Mouse (Mus musculus): Measurements from ENCODE around the gene Emilin1. TPM values are rescaled to one million over a fixed set of nuclear protein-coding genes. Genes with fewer than 3 reads are reported as not detected.

Emilin1 gene
- total and polyA plus RNA-seq, 2 experiments: 17.8 to 31.5 TPM

GRCm38 (mm10) chr5:30922581-30923041, 9.4 kb downstream of the Emilin1 start:
- peaks cover 42% of the 10 kb centered on the region for H3K4me1 ChIP-seq (ENCODE audit: control insufficient read depth, insufficient read depth, low read length)
- H3K27me3 ChIP-seq (ENCODE audit: control insufficient read depth, insufficient read depth, low read length): no peaks in the 10 kb centered on the region
- H3K27ac ChIP-seq (replicated peaks; ENCODE audit: insufficient read depth, low read depth, low read length): peak overlapping the region; percentile 83
- H3K9ac ChIP-seq (ENCODE audit: low read depth, low read length): peak overlapping the region; percentile 85
- DNase-seq (ENCODE audit: extremely low read depth, low read depth, low spot score): peak; percentile 56
- peak overlapping the region; percentile 65 for H3K4me3 ChIP-seq (ENCODE audit: insufficient read depth, low read depth, low read length)
- 6% methylated on average over 10 of the region's 10 CpGs for WGBS
- peaks cover 4% of the 10 kb centered on the region; the same call in 1 of the 2 replicates for H3K79me2 ChIP-seq (ENCODE audit: control insufficient read depth, insufficient read depth, low read length)
- peaks cover 8% of the 10 kb centered on the region; the same call in 1 of the 2 replicates for H3K36me3 ChIP-seq (ENCODE audit: control insufficient read depth, insufficient read depth, low read length)
- TF ChIP-seq POLR2A (IDR thresholded peaks at IDR 0.05; ENCODE audit: extremely low read depth, insufficient read depth, low read length) (no peak), CTCF (IDR thresholded peaks at IDR 0.05; ENCODE audit: low read depth, low read length) (no peak)

DNA sequence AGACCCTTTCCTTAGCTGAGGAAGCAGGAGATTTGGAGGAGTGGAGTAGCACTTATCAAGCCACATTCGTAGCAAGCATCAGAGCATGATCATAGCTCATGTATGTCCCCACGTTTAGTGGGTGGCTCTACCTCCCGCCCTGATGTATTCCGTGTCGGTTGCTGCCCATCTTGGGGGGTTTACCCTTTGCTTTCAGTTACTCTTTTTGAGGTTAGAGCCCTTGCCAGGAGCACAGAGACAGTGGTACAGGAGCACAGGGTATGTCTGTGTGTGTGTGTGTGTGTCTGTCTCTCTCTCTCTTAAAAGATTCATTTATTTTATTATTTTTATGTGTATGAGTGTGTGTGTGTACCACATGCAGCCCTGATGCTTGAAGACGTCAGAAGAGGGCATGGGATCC, 9.9 kb downstream of the Emilin1 start:
- H3K9ac ChIP-seq (ENCODE audit: low read depth, low read length): peak overlapping the region; percentile 85
- H3K79me2 ChIP-seq (ENCODE audit: control insufficient read depth, insufficient read depth, low read length): peaks cover 4% of the 10 kb centered on the region; the same call in 1 of the 2 replicates
- no peak for DNase-seq (ENCODE audit: extremely low read depth, low read depth, low spot score)
- peak overlapping the region; percentile 65 for H3K4me3 ChIP-seq (ENCODE audit: insufficient read depth, low read depth, low read length)
- 12% methylated on average over 6 of the region's 6 CpGs for WGBS
- H3K36me3 ChIP-seq (ENCODE audit: control insufficient read depth, insufficient read depth, low read length): peaks cover 9% of the 10 kb centered on the region; the same call in 1 of the 2 replicates
- H3K27me3 ChIP-seq (ENCODE audit: control insufficient read depth, insufficient read depth, low read length): no peaks in the 10 kb centered on the region
- TF ChIP-seq POLR2A (IDR thresholded peaks at IDR 0.05; ENCODE audit: extremely low read depth, insufficient read depth, low read length) (no peak), CTCF (IDR thresholded peaks at IDR 0.05; ENCODE audit: low read depth, low read length) (no peak)
- H3K4me1 ChIP-seq (ENCODE audit: control insufficient read depth, insufficient read depth, low read length): peaks cover 43% of the 10 kb centered on the region
- H3K27ac ChIP-seq (replicated peaks; ENCODE audit: insufficient read depth, low read depth, low read length): peak overlapping the region; percentile 83

DNA sequence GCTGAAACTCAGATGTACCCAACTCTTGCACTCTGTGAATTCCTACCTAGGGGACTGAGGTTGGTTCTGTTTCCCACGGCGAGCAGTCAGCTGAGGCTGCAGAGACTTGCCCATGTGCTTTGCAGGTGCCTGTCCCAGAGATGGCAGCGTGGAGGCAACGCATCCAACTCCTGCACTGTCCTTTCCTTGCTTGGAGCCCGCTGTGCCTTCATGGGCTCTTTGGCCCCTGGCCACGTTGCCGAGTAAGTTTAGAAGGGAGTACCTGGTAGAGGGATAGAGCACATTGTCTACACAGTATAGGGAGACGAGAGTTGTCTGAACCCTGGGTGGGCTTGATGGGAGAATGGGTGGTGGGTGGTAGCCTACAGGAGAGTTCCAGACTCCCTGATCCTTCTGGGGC, 11.4 kb downstream of the Emilin1 start:
- Histone ChIP-seq H3K4me3 (ENCODE audit: insufficient read depth, low read depth, low read length) (peak overlapping the region; percentile 34), H3K36me3 (ENCODE audit: control insufficient read depth, insufficient read depth, low read length) (peaks cover 23% of the 10 kb centered on the region; the same call in 1 of the 2 replicates), H3K4me1 (ENCODE audit: control insufficient read depth, insufficient read depth, low read length) (peaks cover 43% of the 10 kb centered on the region), H3K27ac (replicated peaks; ENCODE audit: insufficient read depth, low read depth, low read length) (peak overlapping the region; percentile 83), H3K79me2 (ENCODE audit: control insufficient read depth, insufficient read depth, low read length) (peaks cover 4% of the 10 kb centered on the region; the same call in 1 of the 2 replicates), H3K27me3 (ENCODE audit: control insufficient read depth, insufficient read depth, low read length) (no peaks in the 10 kb centered on the region), H3K9ac (ENCODE audit: low read depth, low read length) (peak overlapping the region; percentile 45)
- peak; percentile 57 for DNase-seq (ENCODE audit: extremely low read depth, low read depth, low spot score)
- WGBS: 28% methylated on average over 8 of the region's 8 CpGs
- no peak for TF ChIP-seq CTCF (IDR thresholded peaks at IDR 0.05; ENCODE audit: low read depth, low read length)
- no peak for TF ChIP-seq POLR2A (IDR thresholded peaks at IDR 0.05; ENCODE audit: extremely low read depth, insufficient read depth, low read length)

DNA sequence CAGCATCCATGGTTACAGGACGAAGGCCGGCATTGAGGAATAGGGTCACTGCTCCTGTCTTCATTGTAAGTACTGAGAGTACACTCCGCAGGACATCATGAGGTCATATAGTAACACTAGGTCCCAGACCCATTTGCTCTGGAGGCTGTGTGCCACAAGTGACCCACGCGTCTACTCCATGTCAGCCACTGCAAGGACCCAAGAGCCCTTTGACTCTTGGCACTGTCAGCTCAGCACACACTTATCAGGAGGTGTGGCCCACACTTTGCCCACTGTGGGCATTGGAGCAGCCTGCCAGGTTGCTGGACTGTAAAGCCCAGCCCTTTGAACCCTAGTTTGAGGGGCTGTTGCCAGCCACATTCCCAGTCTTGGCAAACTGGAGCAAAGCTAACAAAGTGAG, 12.0 kb downstream of the Emilin1 start:
- peaks cover 23% of the 10 kb centered on the region; the same call in 1 of the 2 replicates for H3K36me3 ChIP-seq (ENCODE audit: control insufficient read depth, insufficient read depth, low read length)
- DNase-seq (ENCODE audit: extremely low read depth, low read depth, low spot score): peak; percentile 100
- H3K27me3 ChIP-seq (ENCODE audit: control insufficient read depth, insufficient read depth, low read length): no peaks in the 10 kb centered on the region
- H3K79me2 ChIP-seq (ENCODE audit: control insufficient read depth, insufficient read depth, low read length): peaks cover 4% of the 10 kb centered on the region; the same call in 1 of the 2 replicates
- H3K4me3 ChIP-seq (ENCODE audit: insufficient read depth, low read depth, low read length): no peak overlapping the region
- H3K9ac ChIP-seq (ENCODE audit: low read depth, low read length): peak overlapping the region; percentile 45; the same call in 1 of the 2 replicates
- H3K4me1 ChIP-seq (ENCODE audit: control insufficient read depth, insufficient read depth, low read length): peaks cover 37% of the 10 kb centered on the region
- H3K27ac ChIP-seq (replicated peaks; ENCODE audit: insufficient read depth, low read depth, low read length): peak overlapping the region; percentile 83
- TF ChIP-seq POLR2A (IDR thresholded peaks at IDR 0.05; ENCODE audit: extremely low read depth, insufficient read depth, low read length) (no peak), CTCF (IDR thresholded peaks at IDR 0.05; ENCODE audit: low read depth, low read length) (no peak)
- WGBS: 28% methylated on average over 5 of the region's 5 CpGs

DNA sequence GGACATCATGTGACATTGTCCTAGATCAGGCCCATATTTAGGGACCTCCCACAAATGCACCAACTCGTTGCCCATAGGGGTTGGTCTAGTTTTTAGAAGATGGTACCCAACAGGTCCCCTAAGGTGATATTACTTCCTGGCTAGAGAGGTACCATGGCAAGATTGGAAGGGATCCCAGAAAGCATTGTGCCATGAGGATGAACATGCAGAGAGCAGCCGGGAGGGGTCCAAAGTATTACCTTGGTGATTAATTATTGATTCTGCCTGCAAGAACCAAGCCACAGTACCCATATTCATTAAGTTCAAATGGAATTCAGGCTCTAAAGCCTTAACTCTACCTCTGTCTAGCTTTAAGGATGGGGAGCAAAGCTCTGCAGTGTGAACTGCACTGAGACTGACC, 12.9 kb downstream of the Emilin1 start:
- 16% methylated on average over 2 of the region's 2 CpGs for WGBS
- TF ChIP-seq POLR2A (IDR thresholded peaks at IDR 0.05; ENCODE audit: extremely low read depth, insufficient read depth, low read length) (no peak), CTCF (IDR thresholded peaks at IDR 0.05; ENCODE audit: low read depth, low read length) (no peak)
- Histone ChIP-seq H3K9ac (ENCODE audit: low read depth, low read length) (peak overlapping the region; percentile 17), H3K4me3 (ENCODE audit: insufficient read depth, low read depth, low read length) (no peak overlapping the region), H3K27ac (replicated peaks; ENCODE audit: insufficient read depth, low read depth, low read length) (peak overlapping the region; percentile 67), H3K4me1 (ENCODE audit: control insufficient read depth, insufficient read depth, low read length) (peaks cover 29% of the 10 kb centered on the region), H3K79me2 (ENCODE audit: control insufficient read depth, insufficient read depth, low read length) (peaks cover 4% of the 10 kb centered on the region; the same call in 1 of the 2 replicates), H3K27me3 (ENCODE audit: control insufficient read depth, insufficient read depth, low read length) (no peaks in the 10 kb centered on the region), H3K36me3 (ENCODE audit: control insufficient read depth, insufficient read depth, low read length) (peaks cover 26% of the 10 kb centered on the region; the same call in 1 of the 2 replicates)
- peak; percentile 97 for DNase-seq (ENCODE audit: extremely low read depth, low read depth, low spot score)

DNA sequence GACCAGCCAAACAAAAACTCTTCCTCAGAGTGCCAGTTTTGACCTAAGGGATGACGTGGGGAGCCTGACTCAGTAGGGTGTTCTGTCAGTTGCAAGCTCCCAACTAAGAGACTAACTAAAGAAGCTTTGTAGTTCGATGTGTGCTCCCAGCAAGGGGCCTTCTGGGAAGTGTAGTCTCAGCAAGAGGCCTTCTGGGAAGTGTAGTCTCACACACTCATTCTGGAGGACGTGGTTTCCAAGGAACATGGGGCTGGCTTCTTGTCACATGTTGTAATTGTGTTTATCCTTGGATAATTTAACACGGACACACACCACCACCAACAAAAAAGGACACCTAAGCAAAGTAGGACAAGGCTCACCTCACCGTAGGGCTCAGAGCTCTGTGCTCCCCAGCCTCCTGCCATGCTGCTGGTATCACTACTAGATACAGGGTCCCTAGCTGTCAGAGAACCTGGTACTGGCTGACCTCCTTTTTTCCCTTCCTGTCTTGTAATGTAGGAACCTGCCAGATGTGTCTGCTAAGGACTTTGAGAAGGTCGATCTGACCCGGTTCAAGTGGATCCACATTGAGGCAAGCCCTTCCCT, 14.8 kb downstream of the Emilin1 start:
- H3K4me3 ChIP-seq (ENCODE audit: insufficient read depth, low read depth, low read length): no peak overlapping the region
- no peaks in the 10 kb centered on the region for H3K27me3 ChIP-seq (ENCODE audit: control insufficient read depth, insufficient read depth, low read length)
- DNase-seq (ENCODE audit: extremely low read depth, low read depth, low spot score): no peak
- H3K27ac ChIP-seq (replicated peaks; ENCODE audit: insufficient read depth, low read depth, low read length): no peak overlapping the region; the same call in 1 of the 2 replicates
- peaks cover 4% of the 10 kb centered on the region; the same call in 1 of the 2 replicates for H3K79me2 ChIP-seq (ENCODE audit: control insufficient read depth, insufficient read depth, low read length)
- WGBS: 50% methylated on average over 7 of the region's 7 CpGs
- TF ChIP-seq CTCF (IDR thresholded peaks at IDR 0.05; ENCODE audit: low read depth, low read length) (no peak), POLR2A (IDR thresholded peaks at IDR 0.05; ENCODE audit: extremely low read depth, insufficient read depth, low read length) (no peak)
- peaks cover 29% of the 10 kb centered on the region for H3K4me1 ChIP-seq (ENCODE audit: control insufficient read depth, insufficient read depth, low read length)
- H3K36me3 ChIP-seq (ENCODE audit: control insufficient read depth, insufficient read depth, low read length): peaks cover 33% of the 10 kb centered on the region; the same call in 1 of the 2 replicates
- H3K9ac ChIP-seq (ENCODE audit: low read depth, low read length): no peak overlapping the region
